Mouse (Mus musculus) heart, postnatal 14 days (tissue): ENCODE data around the gene Ciapin1. TPM values are rescaled to one million over a fixed set of nuclear protein-coding genes. Genes with fewer than 3 reads are reported as not detected.
A peak's percentile ranks its signal among the peaks of the same experiment; 100 is the strongest.

Experiments used
- DNase-seq, 2 experiments: peaks; one replicate each; pipeline ENCODE4 v3.0.0; 2021 to 2022
- intact Hi-C: fragments of 180-260 bp; cut with DNase I; formaldehyde crosslinking; loops from one replicate; pipeline ENCODE4 v1.15.1; 2025
- long read RNA-seq, 2 experiments: library from polyadenylated mRNA; stranded (forward); transcript quantifications; one replicate each; pipeline ENCODE4 v2.0.0; 2021
- total RNA-seq, 2 experiments: library from RNA; stranded (reverse); gene quantifications; 2 replicates each; pipeline ENCODE4 v1.2.3; 2021

Ciapin1 gene
- total RNA-seq = 10 to 100 TPM; 76.8 to 92.4 TPM
- long read RNA-seq, experiment 1, full-length matches to known transcripts = 249 of 330 reads
- long read RNA-seq, experiment 1, partial matches to known transcripts = 60 of 330 reads
- long read RNA-seq, experiment 1, other reads (novel, unspliced or antisense) = 21 of 330 reads
- long read RNA-seq, experiment 2, full-length matches to known transcripts = 204 of 258 reads
- long read RNA-seq, experiment 2, partial matches to known transcripts = 40 of 258 reads
- long read RNA-seq, experiment 2, other reads (novel, unspliced or antisense) = 14 of 258 reads

- peak; percentile 95 to 96 for DNase-seq
- intact Hi-C loops = no loop called here
Measured at GRCm38 (mm10) chr8:94837662-94838574, at the start of gene Ciapin1, which contains the start of gene Coq9. Gene Ciapin1, minus strand, starts transcription at chr8:94838358. Gene Coq9, plus strand, starts transcription at chr8:94838321.

- no peak for DNase-seq
- intact Hi-C loops = no loop called here
Measured at GRCm38 (mm10) chr8:94880742-94881141, 42.6 kb upstream of the Ciapin1 start.

GRCm38 (mm10) chr8:94876820-94877219 lies 38.7 kb upstream of the Ciapin1 start:
- no peak for DNase-seq
- intact Hi-C loops = loop anchor here (5.0 kb wide), 1 partner anchor 125 kb away; no protein-coding TSS in a partner anchor

GRCm38 (mm10) chr8:94876197-94876730 lies 38.1 kb upstream of the Ciapin1 start, which contains the start of gene Dok4:
Gene Dok4, minus strand, starts transcription at chr8:94876330.
- DNase-seq = peak; percentile 91 to 94

GRCm38 (mm10) chr8:94875871-94876150 lies 37.7 kb upstream of the Ciapin1 start:
- intact Hi-C loops = loop anchor here (5.0 kb wide), 1 partner anchor 126 kb away; no protein-coding TSS in a partner anchor
- no peak for DNase-seq

More at GRCm38 (mm10) chr8:94876197-94876730, 38.1 kb upstream of the Ciapin1 start, which contains the start of gene Dok4:
- intact Hi-C loops = loop anchor here (5.0 kb wide), 1 partner anchor 126 kb away; no protein-coding TSS in a partner anchor

GRCm38 (mm10) chr8:94875096-94875870 lies 37.1 kb upstream of the Ciapin1 start:
- no peak for DNase-seq
- intact Hi-C loops = loop anchor here (5.0 kb wide), 1 partner anchor 127 kb away; no protein-coding TSS in a partner anchor

- DNase-seq = peak; percentile 80 to 86
- intact Hi-C loops = loop anchor here (1.0 kb wide), 1 partner anchor 35 kb away; no protein-coding TSS in a partner anchor
Measured at GRCm38 (mm10) chr8:94874358-94874757, 36.2 kb upstream of the Ciapin1 start.

- no peak for DNase-seq
- intact Hi-C loops = no loop called here
Measured at GRCm38 (mm10) chr8:94872576-94872975, 34.4 kb upstream of the Ciapin1 start.

GRCm38 (mm10) chr8:94872156-94872555 lies 34.0 kb upstream of the Ciapin1 start:
- intact Hi-C loops = no loop called here
- no peak for DNase-seq

- peak; percentile 63 to 67 for DNase-seq
- intact Hi-C loops = no loop called here
Measured at GRCm38 (mm10) chr8:94871108-94871894, 33.1 kb upstream of the Ciapin1 start.

GRCm38 (mm10) chr8:94870474-94871107 lies 32.4 kb upstream of the Ciapin1 start:
- DNase-seq = peak in 1 of 2 experiments; percentile 32
- intact Hi-C loops = no loop called here

- intact Hi-C loops = no loop called here
- no peak for DNase-seq
Measured at GRCm38 (mm10) chr8:94870003-94870402, 31.8 kb upstream of the Ciapin1 start.

- intact Hi-C loops = no loop called here
Measured at GRCm38 (mm10) chr8:94869146-94869545, 31.0 kb upstream of the Ciapin1 start.

GRCm38 (mm10) chr8:94866921-94867320 lies 28.8 kb upstream of the Ciapin1 start:
- intact Hi-C loops = no loop called here
- DNase-seq = no peak

More at GRCm38 (mm10) chr8:94869146-94869545, 31.0 kb upstream of the Ciapin1 start:
- DNase-seq = no peak

- intact Hi-C loops = no loop called here
- no peak for DNase-seq
Measured at GRCm38 (mm10) chr8:94865292-94865691, 27.1 kb upstream of the Ciapin1 start.

- DNase-seq = peak in 1 of 2 experiments; percentile 11
- intact Hi-C loops = no loop called here
Measured at GRCm38 (mm10) chr8:94863897-94864673, 25.9 kb upstream of the Ciapin1 start.

- intact Hi-C loops = no loop called here
- DNase-seq = peak in 1 of 2 experiments; percentile 19
Measured at GRCm38 (mm10) chr8:94862487-94863220, 24.5 kb upstream of the Ciapin1 start.
